Mouse (Mus musculus) forebrain, embryonic 16.5 days (tissue): Measurements from ENCODE around the gene Tcl1b3. TPM values are rescaled to one million over a fixed set of nuclear protein-coding genes. Genes with fewer than 3 reads are reported as not detected.
"Not testable (repeated sequence)": the region's sequence is repeated elsewhere in the genome, so short reads cannot be mapped to it uniquely, and the experiment has no call there.

Experiments
- ATAC-seq: fragments of 200-750 bp; cut with Nextera tagmentation; 2 replicates; pipeline ENCODE4 v1.8.0; 2017; ENCODE audit warnings: mild to moderate bottlenecking, moderate library complexity
- H3K27ac ChIP-seq: fragments of 300-500 bp; sonication (generic); 2 replicates; pipeline ENCODE4 v1.5.1; 2014; ENCODE audit warnings: low read length, control low read depth
- H3K27me3 ChIP-seq: fragments of 300-500 bp; sonication (generic); replicated peaks from 2 replicates; pipeline ENCODE4 v1.6.1; 2014; ENCODE audit warnings: low read length; ENCODE audit not compliant: control insufficient read depth, insufficient read depth
- H3K36me3 ChIP-seq: fragments of 300-500 bp; sonication (generic); 2 replicates; pipeline ENCODE4 v1.6.1; 2014; ENCODE audit not compliant: control insufficient read depth, insufficient read depth
- H3K4me1 ChIP-seq: fragments of 300-500 bp; sonication (generic); replicated peaks from 2 replicates; pipeline ENCODE4 v1.6.1; 2014; ENCODE audit warnings: low read length; ENCODE audit not compliant: control insufficient read depth, insufficient read depth
- H3K4me2 ChIP-seq: fragments of 300-500 bp; sonication (generic); 2 replicates; pipeline ENCODE4 v1.6.1; 2014; ENCODE audit warnings: mild to moderate bottlenecking, low read length, control low read depth
- H3K4me3 ChIP-seq: fragments of 300-500 bp; sonication (generic); replicated peaks from 2 replicates; pipeline ENCODE4 v1.5.1; 2014; ENCODE audit warnings: mild to moderate bottlenecking, low read length, control low read depth
- H3K9ac ChIP-seq: fragments of 300-500 bp; sonication (generic); replicated peaks from 2 replicates; pipeline ENCODE4 v1.6.1; 2014; ENCODE audit warnings: low read depth, low read length, control low read depth
- H3K9me3 ChIP-seq: fragments of 300-500 bp; sonication (generic); 2 replicates; pipeline ENCODE4 v1.6.1; 2016; ENCODE audit warnings: low read length; ENCODE audit not compliant: control insufficient read depth
- WGBS: fragments of 180-500 bp; shearing (Covaris S2); extraction: QIAGEN DNeasy Blood & Tissue Kit; methylation state at CpG from one replicate; pipeline ENCODE4 v1.1.7; 2014; 5-methylcytosine and 5-hydroxymethylcytosine counted together
- polyA plus RNA-seq: library from polyadenylated mRNA; unstranded; fragments of >200 nt; fragmentation: Nextera tagmentation; extraction: Ambion mirVana; gene quantifications from 2 replicates; pipeline ENCODE4 v1.2.1, GENCODE M21; 2015

Tcl1b3 gene
- not detected in 2 replicates for polyA plus RNA-seq

- not testable (repeated sequence) for H3K27ac ChIP-seq, H3K4me3 ChIP-seq, H3K9ac ChIP-seq, ATAC-seq, H3K27me3 ChIP-seq, H3K9me3 ChIP-seq, H3K36me3 ChIP-seq, H3K4me2 ChIP-seq, H3K4me1 ChIP-seq
- 91% methylated on average over 6 of the region's 6 CpGs for WGBS
These were observed at the start of gene Tcl1b3 for GRCm38 (mm10) chr12:105190743-105191142. TSS of gene Tcl1b3 (plus strand) at chr12:105191043.

DNA sequence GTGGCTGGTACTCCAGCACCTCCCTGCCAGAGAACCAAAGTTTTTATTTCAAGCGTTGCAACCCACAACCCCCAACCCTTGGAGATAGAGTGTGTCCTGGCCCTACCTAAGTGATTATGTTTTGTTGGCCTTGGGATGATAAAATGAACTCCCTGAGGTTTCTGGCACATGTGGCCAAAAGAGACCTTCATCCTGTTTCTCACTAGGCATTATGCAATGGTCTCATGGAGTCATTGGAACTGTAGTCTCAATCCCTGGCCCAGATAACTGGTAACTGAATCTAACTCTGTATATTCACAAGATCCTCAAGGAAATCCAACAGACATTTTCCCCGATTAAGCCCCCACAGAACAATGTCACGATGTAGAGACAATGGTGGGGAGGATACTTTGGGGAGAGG is 47.7 kb upstream of the Tcl1b3 start:
- H3K9me3 ChIP-seq = no peaks in the 10 kb centered on the region
- no peak overlapping the region for H3K4me2 ChIP-seq
- H3K4me1 ChIP-seq = no peaks in the 10 kb centered on the region
- no peak overlapping the region for H3K9ac ChIP-seq
- no peak overlapping the region for H3K4me3 ChIP-seq
- WGBS = 94% methylated on average over 3 of the region's 3 CpGs
- ATAC-seq = no peak
- H3K27ac ChIP-seq = no peak overlapping the region
- H3K36me3 ChIP-seq = no peaks in the 10 kb centered on the region
- H3K27me3 ChIP-seq = no peaks in the 10 kb centered on the region

GRCm38 (mm10) chr12:105144928-105145327 is 45.9 kb upstream of the Tcl1b3 start:
- not testable (repeated sequence) for ATAC-seq, H3K4me1 ChIP-seq, H3K27me3 ChIP-seq, H3K4me3 ChIP-seq, H3K9ac ChIP-seq, H3K36me3 ChIP-seq, H3K4me2 ChIP-seq, H3K9me3 ChIP-seq, H3K27ac ChIP-seq
- 25% methylated on average over 1 of the region's 1 CpGs for WGBS

DNA sequence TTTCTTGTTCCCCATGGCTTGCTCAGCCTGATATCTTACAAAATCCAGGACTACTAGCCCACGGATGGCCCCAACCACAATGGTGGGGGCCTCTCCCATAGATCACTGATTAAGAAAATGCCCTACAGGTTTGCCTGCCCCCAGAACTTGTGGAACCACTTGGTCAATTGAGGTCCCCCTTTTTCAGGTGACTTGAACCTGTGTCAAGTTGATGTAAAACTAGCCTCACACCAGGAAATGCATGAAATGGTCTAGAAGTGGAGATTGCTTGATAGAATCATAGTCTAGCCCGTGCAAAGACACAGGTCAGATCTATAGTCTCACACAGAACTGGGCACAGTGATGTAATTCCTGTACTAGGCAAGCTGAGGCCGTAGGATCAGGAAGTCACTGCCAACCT is 45.1 kb upstream of the Tcl1b3 start, which contains the start of gene Tcl1b2:
Tcl1b2 (plus strand) TSS at position 301 of the 400 bp plus-strand sequence.
- H3K4me1 ChIP-seq = no peaks in the 10 kb centered on the region
- H3K27me3 ChIP-seq = no peaks in the 10 kb centered on the region
- no peak within 1 kb of the TSS for H3K27ac ChIP-seq
- H3K4me2 ChIP-seq = no peak within 1 kb of the TSS
- WGBS = 81% methylated on average over 3 of the region's 3 CpGs
- no peaks in the 10 kb centered on the region for H3K36me3 ChIP-seq
- ATAC-seq = no peak
- no peaks in the 10 kb centered on the region for H3K9me3 ChIP-seq
- no peak within 1 kb of the TSS for H3K9ac ChIP-seq
- no peak within 1 kb of the TSS for H3K4me3 ChIP-seq

- 85% methylated on average over 4 of the region's 4 CpGs for WGBS
- not testable (repeated sequence) for H3K9ac ChIP-seq, H3K4me3 ChIP-seq, H3K27me3 ChIP-seq, H3K27ac ChIP-seq, H3K4me1 ChIP-seq, H3K9me3 ChIP-seq, ATAC-seq, H3K36me3 ChIP-seq, H3K4me2 ChIP-seq
These were observed 35.6 kb upstream of the Tcl1b3 start for GRCm38 (mm10) chr12:105155286-105155685.

DNA sequence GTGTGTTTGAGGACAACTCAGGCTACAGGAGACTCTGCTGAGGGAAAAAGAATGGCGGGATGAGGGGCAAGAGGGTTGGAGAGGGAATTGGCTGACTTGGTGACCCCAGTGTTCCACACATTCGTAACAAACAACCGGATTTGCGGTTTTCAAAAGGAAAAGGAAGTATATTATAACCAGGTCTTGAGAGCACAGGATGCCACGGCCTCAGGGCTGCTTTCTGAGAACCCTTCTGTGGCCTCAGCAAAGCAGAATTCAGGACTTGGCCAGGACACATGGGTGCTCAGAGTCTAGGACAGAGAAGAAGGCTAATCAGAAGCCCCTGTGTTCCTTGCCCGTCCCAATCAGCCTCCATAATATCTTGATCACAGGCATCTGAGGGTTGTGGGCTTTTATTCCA is 32.0 kb upstream of the Tcl1b3 start:
- Histone ChIP-seq H3K9ac (no peak overlapping the region), H3K36me3 (no peaks in the 10 kb centered on the region), H3K4me2 (no peak overlapping the region), H3K4me3 (no peak overlapping the region), H3K27ac (no peak overlapping the region), H3K9me3 (no peaks in the 10 kb centered on the region), H3K27me3 (no peaks in the 10 kb centered on the region), H3K4me1 (no peaks in the 10 kb centered on the region)
- WGBS = 86% methylated on average over 6 of the region's 6 CpGs
- ATAC-seq = no peak

DNA sequence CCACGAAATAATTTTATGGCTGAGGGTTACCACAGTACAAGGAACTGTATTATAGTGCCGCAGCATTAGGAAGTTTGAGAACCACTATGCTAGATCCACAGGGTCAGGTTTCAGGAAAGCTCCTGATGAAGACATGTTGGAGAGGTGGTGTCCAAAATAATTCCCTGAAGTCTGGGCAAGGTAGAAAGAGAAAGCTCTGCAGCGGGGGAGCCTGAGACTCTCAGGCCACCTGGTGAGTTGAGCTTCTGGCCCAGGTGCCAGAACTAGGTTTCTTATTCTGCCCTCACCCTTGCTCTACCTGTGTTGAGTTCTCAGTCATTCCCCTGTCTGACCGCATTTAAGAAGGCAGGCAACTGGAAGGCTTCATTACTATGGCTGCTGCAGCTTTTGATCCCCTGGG is 31.5 kb upstream of the Tcl1b3 start, which contains the start of gene Tcl1b1:
Tcl1b1 (plus strand) TSS at position 301 of the 400 bp plus-strand sequence.
- Histone ChIP-seq H3K4me1 (no peaks in the 10 kb centered on the region), H3K9ac (no peak within 1 kb of the TSS), H3K4me2 (no peak within 1 kb of the TSS), H3K4me3 (no peak within 1 kb of the TSS), H3K9me3 (no peaks in the 10 kb centered on the region), H3K36me3 (no peaks in the 10 kb centered on the region), H3K27me3 (no peaks in the 10 kb centered on the region), H3K27ac (no peak within 1 kb of the TSS)
- 86% methylated on average over 4 of the region's 4 CpGs for WGBS
- no peak for ATAC-seq

GRCm38 (mm10) chr12:105166734-105167133 is 24.1 kb upstream of the Tcl1b3 start:
- WGBS = 77% methylated on average over 3 of the region's 3 CpGs
- Histone ChIP-seq H3K27ac (no peak overlapping the region), H3K4me1 (no peaks in the 10 kb centered on the region), H3K4me2 (no peak overlapping the region), H3K36me3 (no peaks in the 10 kb centered on the region), H3K9me3 (no peaks in the 10 kb centered on the region), H3K9ac (no peak overlapping the region), H3K4me3 (no peak overlapping the region), H3K27me3 (no peaks in the 10 kb centered on the region)
- ATAC-seq = no peak

DNA sequence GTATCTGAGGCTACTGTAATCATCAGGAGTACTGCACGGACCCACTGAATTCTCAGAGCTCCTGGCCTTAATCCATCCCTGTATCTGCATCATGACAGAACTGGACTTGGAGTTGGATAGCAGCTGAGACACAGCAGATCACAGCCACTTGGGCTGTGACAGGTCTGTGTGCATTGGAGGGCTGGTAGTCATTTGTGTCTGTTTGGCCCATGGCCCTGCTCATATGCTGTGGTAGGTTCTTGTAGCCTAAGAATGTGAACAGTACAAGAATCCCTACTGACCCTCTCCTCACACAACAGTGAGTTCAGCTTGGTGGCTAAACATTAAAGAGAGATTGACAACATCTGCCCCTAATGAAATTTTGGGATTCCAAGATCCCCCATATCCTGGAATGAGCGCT is 17.5 kb upstream of the Tcl1b3 start:
- WGBS = 89% methylated on average over 2 of the region's 2 CpGs

DNA sequence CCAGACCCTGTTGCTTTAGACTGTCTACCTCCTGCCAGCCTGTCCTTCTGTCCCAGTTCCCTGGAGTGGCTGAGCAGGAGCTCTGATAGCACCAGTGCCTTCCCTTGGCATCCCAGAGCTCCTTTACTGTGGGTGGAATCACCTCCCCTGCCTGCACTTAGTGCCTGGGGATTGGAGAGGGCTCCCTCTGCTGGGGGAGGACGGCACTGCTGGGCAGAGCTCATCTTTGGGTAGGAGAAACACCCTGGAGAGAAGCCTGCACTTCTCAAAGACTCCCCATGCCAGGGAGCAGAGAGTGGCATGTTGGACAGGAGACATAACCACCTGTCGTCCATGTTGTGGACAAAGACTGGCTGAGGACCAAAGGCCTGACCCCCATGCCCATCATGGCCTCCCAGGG is 16.5 kb upstream of the Tcl1b3 start:
- not testable (repeated sequence) for H3K36me3 ChIP-seq, H3K4me2 ChIP-seq, H3K9me3 ChIP-seq, H3K4me1 ChIP-seq, H3K27ac ChIP-seq, H3K27me3 ChIP-seq, ATAC-seq, H3K4me3 ChIP-seq, H3K9ac ChIP-seq
- WGBS = 29% methylated on average over 2 of the region's 2 CpGs

More for the DNA sequence above, 17.5 kb upstream of the Tcl1b3 start:
- no peaks in the 10 kb centered on the region for H3K36me3 ChIP-seq
- no peak overlapping the region for H3K4me3 ChIP-seq
- no peak overlapping the region for H3K27ac ChIP-seq
- no peak overlapping the region for H3K4me2 ChIP-seq
- H3K9me3 ChIP-seq = no peaks in the 10 kb centered on the region
- no peak overlapping the region for H3K9ac ChIP-seq
- ATAC-seq = no peak
- H3K27me3 ChIP-seq = no peaks in the 10 kb centered on the region
- H3K4me1 ChIP-seq = no peaks in the 10 kb centered on the region
